Mouse (Mus musculus) embryo, embryonic 9.5 days (tissue): ENCODE measurements around the gene D17H6S53E.

Source experiments
- DNase-seq: peaks from one replicate; pipeline ENCODE4 v3.0.0-alpha.2; 2017; ENCODE audit errors: extremely low spot score

The D17H6S53E gene

GRCm38 (mm10) chr17:35162121-35162520 lies 35.9 kb downstream of the D17H6S53E start:
- no peak for DNase-seq

GRCm38 (mm10) chr17:35162730-35163129 lies 36.6 kb downstream of the D17H6S53E start:
- no peak for DNase-seq

GRCm38 (mm10) chr17:35163326-35164081 lies 37.3 kb downstream of the D17H6S53E start:
- no peak for DNase-seq

GRCm38 (mm10) chr17:35164218-35164567 lies 38.0 kb downstream of the D17H6S53E start:
- no peak for DNase-seq

GRCm38 (mm10) chr17:35164568-35165450 lies 38.6 kb downstream of the D17H6S53E start, which contains the start of gene Prrc2a:
Prrc2a (minus strand) TSS chr17:35164897.
- DNase-seq = peak; percentile 98

GRCm38 (mm10) chr17:35165451-35166155 lies 39.4 kb downstream of the D17H6S53E start:
- DNase-seq = peak; percentile 38

- peak; percentile 48 for DNase-seq
These were observed 40.3 kb downstream of the D17H6S53E start for GRCm38 (mm10) chr17:35166352-35167035.

- no peak for DNase-seq
These were observed 41.6 kb downstream of the D17H6S53E start for GRCm38 (mm10) chr17:35167794-35168193.

- peak; percentile 30 for DNase-seq
These were observed 42.5 kb downstream of the D17H6S53E start for GRCm38 (mm10) chr17:35168541-35169207.

- no peak for DNase-seq
These were observed 46.5 kb downstream of the D17H6S53E start for GRCm38 (mm10) chr17:35172445-35173234.

GRCm38 (mm10) chr17:35173329-35173728 lies 47.2 kb downstream of the D17H6S53E start:
- DNase-seq = no peak

- no peak for DNase-seq
These were observed 48.2 kb downstream of the D17H6S53E start for GRCm38 (mm10) chr17:35174201-35174977.

- DNase-seq = no peak
These were observed 49.2 kb downstream of the D17H6S53E start for GRCm38 (mm10) chr17:35175382-35175781.

GRCm38 (mm10) chr17:35175968-35176367 lies 49.8 kb downstream of the D17H6S53E start, which contains the start of gene Aif1:
Aif1 (minus strand) TSS chr17:35176068.
- DNase-seq = no peak
